Mouse (Mus musculus) midbrain, embryonic 10.5 days (tissue): ENCODE results near the gene Prf1. TPM values are rescaled to one million over a fixed set of nuclear protein-coding genes. Genes with fewer than 3 reads are reported as not detected.

Source experiments
- DNase-seq: peaks from one replicate; pipeline ENCODE4 v3.0.0-alpha.2; 2017; ENCODE audit warnings: low spot score
- H3K27ac ChIP-seq: fragments of 300-500 bp; sonication (generic); replicated peaks from 2 replicates; pipeline ENCODE4 v1.5.1; 2016; ENCODE audit warnings: mild to moderate bottlenecking
- H3K27me3 ChIP-seq: fragments of 300-500 bp; sonication (generic); 2 replicates; pipeline ENCODE4 v1.6.1; 2016; ENCODE audit warnings: low read depth, mild to moderate bottlenecking; ENCODE audit not compliant: poor library complexity, severe bottlenecking
- H3K36me3 ChIP-seq: fragments of 300-500 bp; sonication (generic); 2 replicates; pipeline ENCODE4 v1.6.1; 2016; ENCODE audit warnings: mild to moderate bottlenecking, moderate library complexity
- H3K4me1 ChIP-seq: fragments of 300-500 bp; sonication (generic); 2 replicates; pipeline ENCODE4 v1.6.1; 2016
- H3K4me3 ChIP-seq: fragments of 300-500 bp; sonication (generic); 2 replicates; pipeline ENCODE4 v1.5.1; 2016; ENCODE audit warnings: mild to moderate bottlenecking, moderate library complexity
- H3K9me3 ChIP-seq: fragments of 300-500 bp; sonication (generic); replicated peaks from 2 replicates; pipeline ENCODE4 v1.6.1; 2016; ENCODE audit warnings: mild to moderate bottlenecking
- WGBS: fragments of 180-500 bp; shearing (Covaris S2); methylation state at CpG from one replicate; pipeline ENCODE4 v1.1.7; 2016; 5-methylcytosine and 5-hydroxymethylcytosine counted together
- polyA plus RNA-seq: library from polyadenylated mRNA; unstranded; fragments of >200 nt; fragmentation: Nextera tagmentation; extraction: Ambion mirVana; gene quantifications from 2 replicates; pipeline ENCODE4 v1.2.1, GENCODE M21; 2016

Gene Prf1
- polyA plus RNA-seq, 1 experiment from 2014 or later: not detected

DNA sequence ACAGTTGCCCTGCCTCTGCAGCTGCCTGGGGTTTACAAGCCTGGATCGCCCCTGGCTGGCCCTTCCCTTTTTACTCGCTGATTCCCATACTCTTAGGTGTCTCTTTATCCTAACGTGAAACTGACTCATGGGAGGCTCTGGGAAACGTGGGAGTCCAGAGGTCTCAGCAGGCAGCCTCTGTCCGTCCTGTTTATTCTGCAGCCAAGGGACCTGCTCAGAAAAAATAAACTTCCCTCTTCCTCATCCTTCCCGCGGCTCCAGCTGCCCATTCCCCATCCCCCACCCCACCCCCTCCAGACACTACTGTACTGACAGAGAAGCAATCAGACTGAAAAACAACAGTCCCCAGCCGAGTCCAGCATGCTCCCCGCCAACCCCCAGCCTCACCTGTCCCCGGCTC lies 48.7 kb downstream of the Prf1 start:
- Histone ChIP-seq H3K27ac (0 out of 2 replicates have a peak overlapping the region, but pooled peaks have one; percentile 42), H3K36me3 (peaks cover 56% of the 10 kb centered on the region), H3K4me1 (peaks cover 29% of the 10 kb centered on the region), H3K4me3 (no peak overlapping the region), H3K27me3 (no peaks in the 10 kb centered on the region), H3K9me3 (peaks cover 4% of the 10 kb centered on the region; the same call in 1 of the 2 replicates)
- 36% methylated on average over 10 of the region's 10 CpGs for WGBS
- no peak for DNase-seq

DNA sequence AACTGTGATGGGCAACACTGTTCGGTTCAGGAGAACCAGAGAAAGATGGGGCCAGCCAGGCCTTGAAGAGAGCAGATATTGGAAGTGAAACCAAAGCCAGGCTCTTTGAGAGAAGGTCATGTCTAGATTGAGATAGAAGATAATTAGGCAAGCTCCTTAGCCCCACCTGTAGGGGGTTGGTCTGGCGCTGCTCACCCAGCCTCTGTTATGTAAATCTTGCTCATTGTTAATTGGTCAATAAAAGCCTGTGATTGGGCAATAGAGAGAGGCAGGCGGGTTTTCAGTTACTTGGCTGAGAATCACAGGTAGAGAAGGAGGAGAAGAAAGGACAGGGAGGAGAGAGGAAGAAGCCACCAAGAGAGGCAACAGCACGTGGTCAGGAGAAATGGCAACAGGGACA lies 53.6 kb downstream of the Prf1 start:
- Histone ChIP-seq H3K27ac (no peak overlapping the region), H3K4me1 (peaks cover 19% of the 10 kb centered on the region), H3K4me3 (no peak overlapping the region), H3K9me3 (peaks cover 4% of the 10 kb centered on the region; the same call in 1 of the 2 replicates), H3K36me3 (peaks cover 86% of the 10 kb centered on the region), H3K27me3 (no peaks in the 10 kb centered on the region)
- WGBS: 70% methylated on average over 4 of the region's 4 CpGs
- no peak for DNase-seq

Other genes starting within 250 kb of the Prf1 start
- gene Pcbd1, start 208.5 kb upstream of the Prf1 start, polyA plus RNA-seq: 21.0 and 29.3 TPM in 2 replicates
- gene Sgpl1, start 150.1 kb upstream of the Prf1 start, polyA plus RNA-seq: 59.0 and 66.5 TPM in 2 replicates
- not detected in 2 replicates for gene Tbata, start 125.9 kb upstream of the Prf1 start, polyA plus RNA-seq
- 0.33 and 0.34 TPM in 2 replicates for gene Adamts14, start 24.4 kb upstream of the Prf1 start, polyA plus RNA-seq
- 35.8 and 36.1 TPM in 2 replicates for gene Pald1, start 85.7 kb downstream of the Prf1 start, polyA plus RNA-seq
- 0.25 and 0.26 TPM in 2 replicates for gene Nodal, start 120.1 kb downstream of the Prf1 start, polyA plus RNA-seq
- gene Eif4ebp2, start 154.8 kb downstream of the Prf1 start, polyA plus RNA-seq: 85.4 and 89.4 TPM in 2 replicates
- 10.1 and 12.1 TPM in 2 replicates for gene Lrrc20, start 178.0 kb downstream of the Prf1 start, polyA plus RNA-seq